Mouse (Mus musculus): ENCODE data around the gene Arap1. TPM values are rescaled to one million over a fixed set of nuclear protein-coding genes. Genes with fewer than 3 reads are reported as not detected.

Arap1 gene
- 9.7 and 19.9 TPM in 2 replicates for polyA plus RNA-seq (2015; fragmentation: Nextera tagmentation; extraction: Ambion mirVana)

DNA sequence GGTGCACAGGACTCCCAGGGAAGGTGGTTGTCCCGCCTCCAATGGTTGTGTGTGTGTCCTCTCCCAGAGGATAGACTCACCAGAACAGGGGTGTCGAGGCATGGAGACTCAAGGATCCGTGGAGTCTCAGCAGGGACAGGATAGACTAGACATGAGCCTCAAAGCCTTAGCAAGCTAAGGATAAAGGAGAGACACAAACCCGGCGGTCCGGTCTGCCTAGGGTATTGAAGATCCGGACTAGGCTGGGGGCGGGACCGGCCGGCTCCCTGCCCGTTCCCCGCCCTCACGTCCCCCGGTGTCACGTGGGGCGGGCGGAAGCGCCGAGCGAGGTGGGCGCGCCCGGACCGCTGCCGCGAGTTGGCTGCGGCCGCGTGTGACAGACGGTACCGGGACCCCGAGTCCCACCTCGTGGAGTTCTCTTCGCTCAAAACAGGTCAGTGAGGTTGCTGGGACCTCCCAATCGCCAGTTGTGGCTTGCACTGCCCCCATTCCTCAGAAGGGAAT is at the start of gene Arap1:
TSS of gene Arap1 (plus strand) at position 301 of the 504 bp plus-strand sequence.
- Histone ChIP-seq H3K27ac (replicated peaks) (no peak within 1 kb of the TSS), H3K9me3 (replicated peaks) (no peaks in the 10 kb centered on the region), H3K4me2 (peak within 1 kb of the TSS; percentile 98), H3K4me3 (replicated peaks) (peak within 1 kb of the TSS; percentile 56), H3K9ac (replicated peaks) (peak within 1 kb of the TSS; percentile 55), H3K4me1 (peaks cover 20% of the 10 kb centered on the region), H3K27me3 (replicated peaks) (peaks cover 9% of the 10 kb centered on the region), H3K36me3 (no peaks in the 10 kb centered on the region)
- peak; percentile 74 for ATAC-seq (ENCODE audit: low FRiP score)
- 1% methylated on average over 35 of the region's 35 CpGs for WGBS

DNA sequence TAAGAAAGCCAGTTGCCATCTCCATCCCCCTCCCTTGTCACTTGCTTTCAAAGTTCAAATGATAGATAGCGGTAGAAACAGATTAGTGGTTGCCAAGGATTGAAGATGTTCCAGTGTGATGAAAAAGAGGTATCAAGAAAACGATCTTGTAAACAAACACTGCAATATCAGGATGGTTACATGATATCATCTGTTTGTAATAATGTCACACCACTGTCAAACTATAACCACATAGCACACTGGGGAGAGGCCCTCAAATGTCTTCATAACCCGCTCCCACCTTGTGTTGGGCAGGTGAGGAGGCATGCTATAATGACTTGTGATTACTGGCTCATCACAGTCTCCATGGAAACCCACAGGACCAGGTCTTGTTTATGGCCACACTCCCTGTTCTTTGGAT is 49.5 kb upstream of the Arap1 start:
- no peaks in the 10 kb centered on the region for H3K36me3 ChIP-seq
- H3K27ac ChIP-seq (replicated peaks) = no peak overlapping the region
- no peak overlapping the region for H3K4me2 ChIP-seq
- H3K9me3 ChIP-seq (replicated peaks) = no peaks in the 10 kb centered on the region
- no peak overlapping the region for H3K9ac ChIP-seq (replicated peaks)
- WGBS = 84% methylated on average over 3 of the region's 3 CpGs
- H3K4me1 ChIP-seq = peaks cover 39% of the 10 kb centered on the region
- no peak overlapping the region for H3K4me3 ChIP-seq (replicated peaks)
- ATAC-seq (ENCODE audit: low FRiP score) = no peak
- peaks cover 18% of the 10 kb centered on the region for H3K27me3 ChIP-seq (replicated peaks)

DNA sequence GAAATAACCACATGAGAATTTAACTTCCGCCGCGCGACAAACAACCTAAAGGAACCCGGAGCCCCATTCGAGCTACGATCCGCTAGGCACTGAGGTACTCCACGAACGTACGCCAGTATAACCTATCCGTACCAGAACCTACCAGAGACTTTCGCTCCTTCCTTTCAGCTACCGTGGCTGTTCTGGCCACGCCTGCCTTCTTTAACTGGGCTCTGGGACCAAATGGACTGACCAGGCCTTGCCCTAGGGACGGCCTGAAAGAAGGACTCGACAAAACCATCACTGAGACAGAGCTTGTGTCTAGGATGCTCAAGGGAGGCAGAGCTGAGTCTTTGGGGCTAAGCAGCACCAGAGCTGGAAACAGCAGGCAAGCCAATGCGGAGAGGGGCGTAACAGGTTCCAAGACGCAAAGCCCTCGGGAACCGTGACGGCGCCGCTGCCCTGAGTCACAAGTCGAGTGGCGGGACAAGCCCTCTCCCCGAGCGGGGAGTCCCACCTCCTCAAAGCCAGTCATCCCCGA is 46.4 kb upstream of the Arap1 start:
- Histone ChIP-seq H3K27me3 (replicated peaks) (peaks cover 18% of the 10 kb centered on the region), H3K4me3 (replicated peaks) (peak overlapping the region; percentile 66), H3K9me3 (replicated peaks) (no peaks in the 10 kb centered on the region), H3K36me3 (no peaks in the 10 kb centered on the region), H3K4me1 (peaks cover 33% of the 10 kb centered on the region), H3K9ac (replicated peaks) (peak overlapping the region; percentile 61), H3K27ac (replicated peaks) (peak overlapping the region; percentile 75), H3K4me2 (peak overlapping the region; percentile 83)
- 1% methylated on average over 30 of the region's 30 CpGs for WGBS
- ATAC-seq (ENCODE audit: low FRiP score) = peak; percentile 25

DNA sequence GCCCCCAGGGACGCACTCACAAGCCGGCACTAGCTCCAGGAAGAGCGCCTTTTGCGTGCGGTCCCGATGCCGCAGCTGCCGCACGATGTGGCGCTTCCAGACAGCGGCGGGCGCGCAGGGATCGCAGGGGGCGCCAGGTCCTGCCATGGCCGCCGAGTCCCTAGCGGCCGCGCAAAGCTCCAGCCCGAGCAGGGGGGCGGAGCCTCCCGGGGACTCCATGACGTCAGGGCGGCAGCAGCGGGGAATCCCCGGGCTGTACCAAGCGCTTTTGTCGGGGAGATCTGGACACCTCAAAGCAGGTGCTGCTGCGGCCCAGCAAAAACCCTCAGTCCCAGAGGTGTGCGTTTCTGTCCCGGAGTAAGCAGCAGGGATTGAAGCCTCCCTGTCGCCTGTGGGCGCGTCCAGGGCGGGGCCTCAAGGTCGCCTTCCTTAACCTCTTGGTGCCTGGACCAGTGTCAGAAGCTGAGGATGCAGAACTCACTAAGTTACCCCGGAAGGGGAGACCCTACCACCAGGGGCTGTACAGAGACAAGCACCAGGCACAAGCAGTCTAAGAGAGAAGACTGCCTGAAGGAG is 45.9 kb upstream of the Arap1 start, which contains the start of gene Atg16l2:
TSS of gene Atg16l2 (minus strand) at position 371 of the 576 bp plus-strand sequence.
- H3K9me3 ChIP-seq (replicated peaks) = no peaks in the 10 kb centered on the region
- H3K9ac ChIP-seq (replicated peaks) = peak within 1 kb of the TSS; percentile 61
- peak within 1 kb of the TSS; percentile 66 for H3K4me3 ChIP-seq (replicated peaks)
- ATAC-seq (ENCODE audit: low FRiP score) = peak; percentile 93
- H3K4me1 ChIP-seq = peaks cover 28% of the 10 kb centered on the region
- 1% methylated on average over 39 of the region's 39 CpGs for WGBS
- peaks cover 18% of the 10 kb centered on the region for H3K27me3 ChIP-seq (replicated peaks)
- H3K36me3 ChIP-seq = no peaks in the 10 kb centered on the region
- H3K4me2 ChIP-seq = peak within 1 kb of the TSS; percentile 83
- H3K27ac ChIP-seq (replicated peaks) = peak within 1 kb of the TSS; percentile 75

DNA sequence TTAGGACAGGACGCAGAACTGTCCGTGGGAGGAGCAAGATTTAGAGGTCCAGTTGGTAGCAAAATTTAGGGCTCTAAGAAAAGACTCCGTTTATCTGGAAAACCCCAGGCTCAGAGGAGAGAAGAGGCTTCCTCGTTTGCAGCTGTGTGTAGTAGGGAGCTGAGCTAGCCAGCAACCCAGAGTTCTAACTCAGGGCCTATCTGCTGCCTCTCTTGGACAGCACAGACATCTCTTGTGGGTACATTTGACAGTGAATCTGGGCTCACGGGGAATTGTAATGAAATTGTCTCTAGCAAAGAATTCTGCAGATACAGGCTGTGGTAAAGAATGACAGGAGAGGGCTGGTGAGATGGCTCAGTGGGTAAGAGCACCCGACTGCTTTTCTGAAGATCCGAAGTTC is 45.2 kb upstream of the Arap1 start:
- Histone ChIP-seq H3K27me3 (replicated peaks) (peaks cover 16% of the 10 kb centered on the region), H3K4me2 (peak overlapping the region; percentile 83), H3K9me3 (replicated peaks) (no peaks in the 10 kb centered on the region), H3K9ac (replicated peaks) (peak overlapping the region; percentile 61), H3K4me3 (replicated peaks) (peak overlapping the region; percentile 66), H3K36me3 (no peaks in the 10 kb centered on the region), H3K4me1 (peaks cover 24% of the 10 kb centered on the region), H3K27ac (replicated peaks) (peak overlapping the region; percentile 75; the same call in 1 of the 2 replicates)
- no peak for ATAC-seq (ENCODE audit: low FRiP score)
- WGBS = 23% methylated on average over 7 of the region's 7 CpGs

DNA sequence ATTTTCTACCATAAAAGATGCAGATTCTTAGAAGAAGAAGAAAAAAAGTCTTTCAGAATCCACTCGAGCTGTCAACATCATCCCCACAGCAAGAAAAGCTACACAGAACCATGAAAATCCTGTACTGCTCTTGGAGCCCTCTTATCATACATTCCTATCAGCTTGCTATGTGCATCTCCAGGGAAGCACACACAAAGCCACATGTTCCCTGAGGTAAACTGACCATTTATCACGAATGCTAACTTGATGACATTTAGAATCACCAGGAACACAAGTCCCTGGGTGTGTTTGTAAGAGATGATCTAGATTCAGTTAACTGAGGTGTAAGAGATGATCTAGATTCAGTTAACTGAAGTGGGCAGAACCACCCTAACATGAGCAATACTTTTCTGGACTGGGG is 41.0 kb upstream of the Arap1 start:
- no peak overlapping the region for H3K9ac ChIP-seq (replicated peaks)
- H3K36me3 ChIP-seq = no peaks in the 10 kb centered on the region
- H3K4me3 ChIP-seq (replicated peaks) = no peak overlapping the region
- WGBS = 55% methylated on average over 2 of the region's 2 CpGs
- H3K27ac ChIP-seq (replicated peaks) = no peak overlapping the region
- H3K9me3 ChIP-seq (replicated peaks) = no peaks in the 10 kb centered on the region
- no peaks in the 10 kb centered on the region for H3K27me3 ChIP-seq (replicated peaks)
- no peak overlapping the region for H3K4me2 ChIP-seq
- no peak for ATAC-seq (ENCODE audit: low FRiP score)
- H3K4me1 ChIP-seq = peaks cover 14% of the 10 kb centered on the region

DNA sequence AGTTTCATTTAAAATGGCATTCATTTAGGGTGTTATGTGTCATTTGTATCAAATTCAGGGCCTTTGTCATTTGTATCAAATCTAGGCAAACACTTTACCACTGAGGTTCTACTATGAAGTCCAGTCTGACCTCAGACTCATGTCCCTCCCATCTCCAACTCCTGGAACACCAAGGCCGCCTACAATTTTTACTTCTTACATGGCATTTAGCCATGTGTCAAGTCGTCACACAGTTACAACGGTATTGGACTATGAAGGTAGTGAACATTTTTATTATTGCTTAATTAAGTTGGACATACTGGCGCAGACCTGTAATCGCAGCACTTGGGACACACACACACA is 37.9 kb upstream of the Arap1 start:
- WGBS = 35% methylated on average over 5 of the region's 5 CpGs
- Histone ChIP-seq H3K36me3 (no peaks in the 10 kb centered on the region), H3K9me3 (replicated peaks) (no peaks in the 10 kb centered on the region), H3K4me1 (peaks cover 7% of the 10 kb centered on the region), H3K27me3 (replicated peaks) (no peaks in the 10 kb centered on the region), H3K27ac (replicated peaks) (peak overlapping the region; percentile 96), H3K4me3 (replicated peaks) (peak overlapping the region; percentile 81), H3K4me2 (peak overlapping the region; percentile 60), H3K9ac (replicated peaks) (peak overlapping the region; percentile 64; the same call in 1 of the 2 replicates)
- ATAC-seq (ENCODE audit: low FRiP score) = no peak

DNA sequence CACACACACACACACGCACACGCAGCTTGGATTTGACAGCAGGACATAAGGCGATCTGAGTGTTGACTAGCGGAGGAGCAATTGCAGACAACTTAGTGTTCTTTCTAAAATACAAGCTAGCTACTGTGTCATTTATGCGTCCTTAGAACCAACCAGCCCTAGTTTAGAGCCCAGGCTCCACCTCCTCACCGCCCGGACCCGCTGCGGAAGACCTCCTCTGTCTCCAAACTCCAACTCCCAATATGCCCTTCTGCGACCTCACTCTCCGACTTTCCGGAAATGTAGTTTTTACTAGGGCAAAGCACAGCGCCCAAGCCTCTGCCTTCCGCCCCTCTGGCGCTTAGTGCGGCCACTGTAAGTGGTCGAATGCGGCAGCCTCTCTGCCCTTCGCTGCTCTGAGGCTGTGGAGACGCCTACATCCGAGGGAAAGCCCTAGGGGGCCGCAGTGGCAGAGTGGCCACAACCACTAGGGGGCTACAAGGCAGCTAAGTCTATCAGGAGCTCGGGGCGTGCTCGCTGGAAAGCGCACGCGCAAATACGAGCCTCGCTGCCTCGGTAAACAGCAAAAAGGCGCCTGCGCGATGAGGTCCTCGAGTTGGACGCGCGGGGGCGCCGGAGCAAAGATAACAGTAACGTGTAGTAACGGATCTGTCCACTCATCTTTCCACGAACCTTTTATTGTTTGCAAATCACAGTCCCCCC is 37.4 kb upstream of the Arap1 start:
- H3K9me3 ChIP-seq (replicated peaks) = no peaks in the 10 kb centered on the region
- peak overlapping the region; percentile 96 for H3K27ac ChIP-seq (replicated peaks)
- H3K36me3 ChIP-seq = no peaks in the 10 kb centered on the region
- under 1% methylated on average over 43 of the region's 43 CpGs for WGBS
- peak; percentile 94 for ATAC-seq (ENCODE audit: low FRiP score)
- H3K4me1 ChIP-seq = peaks cover 7% of the 10 kb centered on the region
- no peaks in the 10 kb centered on the region for H3K27me3 ChIP-seq (replicated peaks)
- H3K4me2 ChIP-seq = peak overlapping the region; percentile 60
- peak overlapping the region; percentile 81 for H3K4me3 ChIP-seq (replicated peaks)
- peak overlapping the region; percentile 64 for H3K9ac ChIP-seq (replicated peaks)

DNA sequence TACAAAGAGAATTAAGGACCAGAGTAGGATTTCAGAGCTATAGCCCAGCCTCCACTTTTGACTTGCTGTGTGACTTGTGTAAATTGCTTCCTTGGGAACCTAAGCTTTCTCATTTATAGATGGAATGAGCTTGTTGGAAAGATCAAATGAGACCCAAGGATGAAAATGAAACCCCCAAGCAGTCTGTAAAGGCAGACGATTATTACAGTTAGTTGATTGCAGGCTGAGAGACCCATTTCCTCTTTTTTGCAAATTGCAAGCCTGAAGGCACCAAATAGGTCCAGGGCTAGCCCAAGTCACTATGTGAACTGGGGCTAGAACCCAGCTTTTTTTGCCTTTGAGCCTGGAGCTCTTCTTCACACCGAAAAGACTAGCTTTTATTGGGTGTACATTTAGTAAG is 36.8 kb upstream of the Arap1 start:
- Histone ChIP-seq H3K4me2 (peak overlapping the region; percentile 60), H3K36me3 (no peaks in the 10 kb centered on the region), H3K9me3 (replicated peaks) (no peaks in the 10 kb centered on the region), H3K4me3 (replicated peaks) (peak overlapping the region; percentile 81), H3K4me1 (peaks cover 7% of the 10 kb centered on the region), H3K27ac (replicated peaks) (peak overlapping the region; percentile 96), H3K9ac (replicated peaks) (peak overlapping the region; percentile 28; the same call in 1 of the 2 replicates), H3K27me3 (replicated peaks) (no peaks in the 10 kb centered on the region)
- no peak for ATAC-seq (ENCODE audit: low FRiP score)
- WGBS = 23% methylated on average over 2 of the region's 2 CpGs

DNA sequence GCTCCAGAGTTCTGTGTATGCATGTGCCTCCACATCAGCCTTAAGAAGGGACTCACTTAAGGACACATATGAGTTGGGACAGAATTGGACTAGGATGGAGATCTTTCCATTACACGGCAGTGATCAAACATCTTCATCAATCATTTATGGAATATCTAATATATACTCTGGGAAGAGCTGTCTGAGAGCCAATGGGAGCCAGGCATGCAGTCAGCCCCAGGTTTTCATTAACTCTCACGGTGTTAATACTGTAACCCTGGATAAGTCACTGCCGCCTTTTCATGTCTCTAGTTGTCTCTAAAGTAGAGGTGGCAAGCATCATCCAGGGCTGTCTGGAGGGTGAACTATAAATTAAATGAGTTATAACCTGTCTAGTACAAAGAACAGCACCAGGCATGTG is 34.8 kb upstream of the Arap1 start:
- ATAC-seq (ENCODE audit: low FRiP score) = no peak
- WGBS = 66% methylated on average over 3 of the region's 3 CpGs
- Histone ChIP-seq H3K9me3 (replicated peaks) (no peaks in the 10 kb centered on the region), H3K27ac (replicated peaks) (no peak overlapping the region), H3K4me3 (replicated peaks) (no peak overlapping the region), H3K36me3 (no peaks in the 10 kb centered on the region), H3K27me3 (replicated peaks) (no peaks in the 10 kb centered on the region), H3K4me1 (peaks cover 7% of the 10 kb centered on the region), H3K4me2 (no peak overlapping the region), H3K9ac (replicated peaks) (no peak overlapping the region)

DNA sequence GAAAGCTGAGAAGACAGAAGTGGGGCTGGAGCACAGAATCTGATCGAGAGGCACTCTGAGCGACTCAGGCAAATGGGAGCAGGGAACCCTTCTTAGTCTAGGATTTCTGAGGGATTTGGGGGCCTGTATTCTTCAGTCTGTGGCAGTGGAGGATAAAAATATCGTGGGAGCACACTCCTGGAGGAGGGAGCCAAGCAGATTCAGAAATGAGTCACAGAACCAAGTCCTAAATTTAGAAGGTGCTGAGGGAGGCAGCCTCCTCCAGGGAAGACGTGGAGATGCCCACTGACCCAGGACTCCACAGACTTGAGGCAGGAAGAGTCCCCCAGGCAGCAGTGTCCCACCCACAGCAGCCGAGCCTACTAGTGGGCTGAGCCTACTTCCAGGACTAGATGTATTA is 33.5 kb upstream of the Arap1 start:
- H3K27ac ChIP-seq (replicated peaks) = no peak overlapping the region
- H3K4me1 ChIP-seq = peaks cover 7% of the 10 kb centered on the region
- WGBS = 75% methylated on average over 5 of the region's 5 CpGs
- H3K27me3 ChIP-seq (replicated peaks) = peaks cover 10% of the 10 kb centered on the region
- no peaks in the 10 kb centered on the region for H3K36me3 ChIP-seq
- H3K4me3 ChIP-seq (replicated peaks) = no peak overlapping the region
- no peak overlapping the region for H3K4me2 ChIP-seq
- ATAC-seq (ENCODE audit: low FRiP score) = no peak
- H3K9me3 ChIP-seq (replicated peaks) = no peaks in the 10 kb centered on the region
- no peak overlapping the region for H3K9ac ChIP-seq (replicated peaks)

DNA sequence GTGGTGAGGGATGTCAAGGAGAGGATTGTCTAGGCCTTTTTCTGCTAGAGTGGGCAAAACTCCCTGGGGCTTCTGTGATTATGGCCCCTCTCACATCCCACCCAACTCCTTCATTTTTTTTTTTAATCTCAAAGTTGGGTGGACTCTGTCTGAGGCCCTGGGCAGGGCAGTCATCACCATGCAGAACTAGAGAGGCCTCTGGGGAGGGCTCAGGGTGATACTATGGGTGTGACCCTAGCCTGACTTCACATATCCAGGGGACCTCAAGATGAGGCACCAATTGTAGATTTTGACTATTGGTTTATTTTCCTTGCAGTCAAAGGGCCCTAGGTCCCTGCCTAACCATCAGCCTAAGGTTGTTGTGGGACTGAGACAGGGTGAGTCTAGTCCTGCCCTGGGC is 32.2 kb upstream of the Arap1 start:
- no peak overlapping the region for H3K4me3 ChIP-seq (replicated peaks)
- no peaks in the 10 kb centered on the region for H3K9me3 ChIP-seq (replicated peaks)
- H3K27ac ChIP-seq (replicated peaks) = no peak overlapping the region
- no peak for ATAC-seq (ENCODE audit: low FRiP score)
- peaks cover 19% of the 10 kb centered on the region for H3K27me3 ChIP-seq (replicated peaks)
- no peaks in the 10 kb centered on the region for H3K36me3 ChIP-seq
- H3K4me2 ChIP-seq = no peak overlapping the region
- no peak overlapping the region for H3K9ac ChIP-seq (replicated peaks)
- H3K4me1 ChIP-seq = peaks cover 10% of the 10 kb centered on the region
